Mouse (Mus musculus) layer of hippocampus, postnatal 14 days (tissue): ENCODE data around the gene Efnb2. TPM values are rescaled to one million over a fixed set of nuclear protein-coding genes. Genes with fewer than 3 reads are reported as not detected.

ENCODE experiments used
- DNase-seq, 2 experiments: peaks; one replicate each; pipeline ENCODE4 v3.0.0; 2021 to 2022; ENCODE audit warnings: low spot score in 2 of 2, mixed read lengths in 1 of 2
- total RNA-seq, 2 experiments: library from RNA; stranded (reverse); gene quantifications; 2 replicates each; pipeline ENCODE4 v1.2.3; 2021

Efnb2 gene
- total RNA-seq, 2 experiments from 2014 or later: 31.6 to 35.0 TPM

- no peak for DNase-seq
These were observed 41.5 kb downstream of the Efnb2 start for GRCm38 (mm10) chr8:8619221-8620194.

- no peak for DNase-seq
These were observed 47.2 kb downstream of the Efnb2 start for GRCm38 (mm10) chr8:8613844-8614243.

DNA sequence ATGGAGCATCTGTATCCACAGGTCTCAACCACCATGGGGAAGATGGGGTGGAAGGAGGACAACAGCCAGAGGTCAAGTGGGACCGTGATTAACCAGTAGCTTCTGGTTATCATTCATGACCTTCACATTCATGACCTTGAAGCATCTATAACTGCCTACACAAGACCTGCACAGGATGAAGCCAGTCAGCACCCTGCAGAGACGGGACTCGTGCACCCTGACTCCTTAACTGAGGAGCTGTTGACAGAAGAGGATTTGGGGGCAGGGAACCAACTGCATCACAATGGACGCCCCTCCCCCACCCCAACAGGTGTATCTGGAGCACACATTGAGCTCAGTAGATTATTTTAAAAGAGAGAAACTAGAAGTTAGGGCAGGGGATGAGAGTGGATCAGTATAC is 49.1 kb downstream of the Efnb2 start:
- no peak for DNase-seq

DNA sequence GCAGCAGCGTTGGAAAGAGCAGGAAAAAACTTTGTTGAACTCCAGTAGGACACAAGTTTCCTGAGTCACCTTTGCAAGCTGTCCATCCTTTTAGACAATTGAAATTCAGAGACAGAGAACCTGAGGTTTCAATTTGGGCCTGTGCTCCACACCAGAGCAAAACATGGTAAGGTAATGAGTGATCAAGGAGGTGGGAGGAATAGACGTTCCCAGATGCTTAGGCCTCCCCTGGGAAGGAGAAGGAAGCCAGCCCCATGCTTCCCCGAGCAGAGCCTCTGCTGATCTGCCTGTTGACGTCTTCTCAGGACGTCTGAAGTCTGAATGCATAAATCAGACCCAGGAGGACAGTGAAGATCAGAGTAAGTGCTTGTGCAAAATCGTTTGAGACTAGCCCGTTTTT is 51.3 kb downstream of the Efnb2 start:
- DNase-seq: no peak

DNA sequence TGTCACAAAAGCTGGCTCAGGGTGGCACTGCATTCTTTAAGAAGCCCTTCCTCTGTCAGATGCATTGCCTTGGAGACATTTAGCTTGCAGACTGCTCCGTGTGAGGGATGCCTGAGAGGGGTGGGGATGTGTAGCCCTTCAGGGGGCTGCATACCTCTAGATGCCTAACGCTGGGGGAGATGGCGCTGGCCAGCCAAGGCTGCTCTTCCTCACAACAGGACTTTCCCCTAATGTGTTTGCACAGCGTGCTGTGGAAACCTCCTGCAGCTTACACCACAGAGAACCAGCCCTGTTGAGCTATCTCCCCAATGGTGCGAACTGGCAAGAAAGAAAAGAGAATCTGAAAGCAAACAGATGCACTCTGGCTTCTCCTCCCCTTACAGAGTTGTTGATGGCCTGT is 51.9 kb downstream of the Efnb2 start:
- DNase-seq: no peak

DNA sequence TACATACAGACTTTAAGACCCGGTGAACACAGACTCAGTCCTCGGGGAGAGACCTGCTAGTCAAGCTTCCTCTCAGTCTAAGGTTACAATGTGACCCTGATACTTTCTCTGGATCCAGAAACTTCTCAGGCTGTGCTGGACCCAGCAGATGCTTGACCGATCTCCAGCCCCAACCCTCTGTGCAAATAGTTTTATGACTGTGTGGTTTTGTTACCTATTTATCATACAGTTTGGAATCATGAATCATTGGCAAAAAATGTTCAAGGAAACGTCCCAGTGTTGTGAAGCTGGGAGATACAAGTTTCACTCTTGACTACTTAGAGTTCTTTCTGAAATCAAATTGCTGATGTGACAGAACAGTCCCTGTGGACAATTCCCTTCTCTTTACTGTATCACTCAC is 55.4 kb downstream of the Efnb2 start:
- DNase-seq: no peak

GRCm38 (mm10) chr8:8603875-8604274 is 57.2 kb downstream of the Efnb2 start:
- no peak for DNase-seq

DNA sequence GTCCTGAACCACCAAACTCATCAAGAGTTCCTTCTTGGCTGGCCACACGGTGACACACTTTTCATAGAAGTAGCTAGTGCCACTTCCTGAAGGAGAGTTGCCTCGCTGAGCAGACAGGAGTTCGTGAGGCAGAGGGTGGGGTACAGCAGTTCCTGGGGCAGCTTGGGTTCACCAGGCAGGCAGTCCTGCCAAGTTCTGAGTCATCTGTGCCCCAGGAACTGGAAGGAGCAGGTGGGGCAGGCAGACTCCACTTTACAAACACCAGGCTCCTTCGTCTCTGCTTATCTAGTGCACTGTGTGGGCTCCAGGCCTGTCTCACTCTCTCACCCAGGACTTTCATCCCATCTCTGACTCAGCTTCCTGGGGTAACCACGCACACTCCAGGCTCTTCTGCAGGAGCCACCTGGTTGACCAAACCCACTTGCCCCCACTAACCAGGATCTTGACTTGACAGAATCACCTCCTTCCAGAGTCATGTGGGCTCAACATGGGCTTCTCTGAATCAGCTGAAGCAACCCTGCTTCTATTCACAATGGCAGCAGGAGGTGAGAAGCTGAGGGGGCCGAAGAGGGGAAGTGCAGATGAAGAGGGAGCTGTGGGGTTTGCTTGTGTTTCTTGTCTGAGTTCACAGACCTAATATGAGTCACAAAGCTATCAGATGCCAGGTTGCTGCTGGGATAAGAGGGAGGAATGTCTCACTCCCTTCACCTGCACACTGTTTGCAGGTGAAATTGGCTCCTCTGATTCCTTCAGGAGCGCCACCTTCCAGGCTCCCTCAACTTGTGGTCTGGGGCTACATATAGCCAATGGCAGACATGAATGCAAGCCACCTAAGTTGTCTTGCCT is 58.2 kb downstream of the Efnb2 start:
- no peak for DNase-seq

- DNase-seq: no peak
These were observed 61.1 kb downstream of the Efnb2 start for GRCm38 (mm10) chr8:8599931-8600330.

- no peak for DNase-seq
These were observed 63.6 kb downstream of the Efnb2 start for GRCm38 (mm10) chr8:8597434-8597833.

GRCm38 (mm10) chr8:8595831-8596611 is 65.0 kb downstream of the Efnb2 start:
- DNase-seq: no peak

DNA sequence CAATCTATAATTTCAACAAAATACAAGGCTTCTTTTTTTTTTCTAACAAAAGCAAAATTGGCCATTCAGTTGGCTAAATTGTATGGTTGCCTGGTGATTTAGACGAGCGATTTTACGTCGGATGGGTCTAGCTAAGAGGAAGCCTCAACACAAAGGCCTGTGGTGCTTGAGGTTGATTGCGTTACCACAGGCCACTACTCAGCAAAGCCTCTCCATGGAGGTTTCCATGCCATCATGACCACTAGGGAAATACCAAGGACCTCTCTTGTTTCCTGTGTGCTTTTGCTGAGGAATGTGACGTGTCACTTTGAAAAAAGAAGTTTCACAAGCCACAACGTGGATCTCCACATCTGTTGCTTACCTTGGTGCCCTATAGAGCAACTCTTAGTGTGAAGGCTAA is 67.2 kb downstream of the Efnb2 start:
- DNase-seq: no peak

DNA sequence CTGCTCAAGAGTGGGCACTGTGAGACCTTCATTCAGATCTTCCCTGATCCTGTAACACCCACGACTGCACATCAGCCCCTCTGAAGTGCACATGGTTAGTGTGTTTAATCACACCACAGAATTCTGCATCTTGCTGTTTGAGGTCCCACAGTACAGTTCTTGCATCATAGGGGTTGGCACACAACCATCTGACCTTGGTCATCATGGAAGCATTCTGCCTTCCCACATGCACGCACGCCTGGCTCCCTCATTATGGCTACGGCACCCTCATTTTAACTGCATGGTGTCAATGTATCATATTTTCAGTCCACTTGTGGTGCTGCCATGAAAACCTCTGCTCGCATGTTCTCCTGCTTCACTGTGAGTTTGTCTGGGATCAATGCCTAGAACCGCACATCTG is 67.7 kb downstream of the Efnb2 start:
- DNase-seq: no peak

- DNase-seq: no peak
These were observed 68.7 kb downstream of the Efnb2 start for GRCm38 (mm10) chr8:8592331-8592730.

DNA sequence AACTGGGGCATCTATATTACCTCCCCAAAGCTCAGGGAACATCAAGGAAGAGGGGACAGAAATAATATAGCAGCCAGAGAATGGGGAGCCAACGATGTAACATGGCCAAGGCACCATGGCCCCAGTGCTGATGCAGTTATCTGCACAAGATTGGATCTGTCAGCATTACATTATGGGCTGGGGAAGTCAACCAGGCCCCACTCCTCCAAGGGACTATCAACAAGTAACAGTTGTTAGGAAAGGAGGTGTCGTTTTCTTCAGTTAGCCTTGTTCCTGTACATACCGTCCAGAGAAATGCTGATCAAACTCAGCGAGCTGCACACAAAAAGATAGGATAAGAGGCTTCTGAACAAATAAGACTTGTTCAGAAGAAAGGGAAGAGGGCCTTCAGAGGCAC is 77.1 kb downstream of the Efnb2 start:
- DNase-seq: no peak

DNA sequence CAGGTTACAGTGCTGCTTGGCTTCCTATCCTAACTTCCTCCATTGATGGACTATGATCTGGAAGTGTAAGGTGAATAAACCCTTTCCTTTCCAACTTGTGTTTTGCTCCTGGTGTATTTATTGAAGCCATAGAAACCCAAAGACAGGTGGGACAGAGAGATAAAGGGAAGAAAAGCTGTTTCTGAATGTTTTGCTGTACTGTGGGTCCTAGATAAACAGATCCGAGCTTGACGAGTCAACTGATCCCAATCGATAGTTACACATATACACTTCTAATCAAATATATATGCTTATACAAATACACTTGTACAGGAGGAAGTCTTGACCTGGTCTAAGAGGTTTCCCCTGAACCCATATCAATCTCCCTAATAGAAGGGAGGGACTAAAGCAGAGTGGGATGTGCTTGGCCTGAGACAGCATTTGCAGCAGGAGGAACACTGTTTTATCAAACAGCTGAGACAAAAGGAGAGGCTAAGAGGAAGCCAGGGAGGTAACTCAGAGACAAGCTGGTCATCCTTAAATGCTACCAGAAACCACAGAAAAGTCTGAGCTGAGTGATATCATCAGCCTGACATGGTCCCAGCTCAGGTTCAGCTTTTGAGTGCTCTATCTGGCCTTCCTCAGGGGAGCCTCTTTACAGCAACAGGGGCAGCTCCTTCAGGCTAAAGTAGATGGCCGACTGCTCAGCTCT is 77.6 kb downstream of the Efnb2 start:
- DNase-seq: no peak

DNA sequence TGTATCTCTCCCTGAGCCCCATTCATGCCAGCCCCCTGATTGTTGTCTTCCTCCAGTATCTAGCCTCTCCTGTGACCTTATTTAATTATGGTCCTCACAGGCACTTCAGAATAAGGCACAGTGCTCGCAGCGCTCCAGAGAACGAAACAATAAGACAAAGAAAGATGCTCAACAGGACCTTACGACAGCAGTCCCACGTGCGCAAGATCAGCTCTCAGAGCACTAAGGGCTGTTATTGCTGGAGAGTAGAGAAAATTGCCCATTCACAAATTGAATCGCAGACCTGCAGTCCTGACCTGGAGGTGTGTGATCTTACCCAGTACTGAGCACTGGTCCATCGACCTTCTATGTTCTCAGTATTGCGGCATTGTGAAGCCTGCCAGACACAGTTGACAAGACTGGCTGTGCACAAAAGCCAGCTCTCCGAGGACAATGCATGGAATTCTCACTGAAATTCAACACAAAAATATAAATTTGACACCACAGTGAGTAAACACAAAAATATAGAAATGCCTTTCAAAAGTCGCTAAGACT is 83.2 kb downstream of the Efnb2 start:
- no peak for DNase-seq

DNA sequence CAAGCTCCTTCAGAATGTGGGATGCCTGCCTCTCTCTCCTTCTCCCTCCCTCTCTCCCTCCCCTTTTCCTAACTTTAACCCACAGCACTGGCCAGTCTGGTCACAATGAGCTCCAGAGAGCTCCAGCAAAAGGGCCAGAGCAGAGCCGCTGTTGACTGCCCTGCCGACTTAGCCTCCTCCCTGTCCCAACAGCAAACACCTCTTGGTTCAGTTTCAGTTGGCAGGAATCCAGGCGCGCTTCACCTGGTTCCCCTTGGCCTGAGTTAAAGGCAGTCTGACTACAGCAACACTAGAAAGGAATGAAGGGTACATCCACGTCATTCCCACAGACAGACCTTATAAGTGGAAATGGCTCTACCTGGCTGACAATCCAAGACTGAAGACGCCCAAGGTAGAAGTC is 84.2 kb downstream of the Efnb2 start:
- no peak for DNase-seq

GRCm38 (mm10) chr8:8576286-8576685 is 84.8 kb downstream of the Efnb2 start:
- no peak for DNase-seq
